Mouse (Mus musculus) heart, adult 2 months (tissue): ENCODE data around the gene Rabgef1.

Experiments used
- CTCF ChIP-seq: fragments of 200-600 bp; IDR thresholded peaks from 2 replicates; pipeline ENCODE4 v1.8.1; 2022; ENCODE audit warnings: antibody characterized with exemption, mild to moderate bottlenecking, moderate library complexity
- EP300 ChIP-seq: fragments of 200-500 bp; IDR thresholded peaks from 2 replicates; pipeline ENCODE4 v1.6.1; 2011; ENCODE audit warnings: low read depth, low read length, control low read depth; ENCODE audit not compliant: insufficient read depth
- POLR2A ChIP-seq: fragments of 200-500 bp; IDR thresholded peaks from 2 replicates; pipeline ENCODE4 v1.6.1; 2011; ENCODE audit warnings: mild to moderate bottlenecking, low read depth, low read length, control low read depth; ENCODE audit not compliant: insufficient read depth

DNA sequence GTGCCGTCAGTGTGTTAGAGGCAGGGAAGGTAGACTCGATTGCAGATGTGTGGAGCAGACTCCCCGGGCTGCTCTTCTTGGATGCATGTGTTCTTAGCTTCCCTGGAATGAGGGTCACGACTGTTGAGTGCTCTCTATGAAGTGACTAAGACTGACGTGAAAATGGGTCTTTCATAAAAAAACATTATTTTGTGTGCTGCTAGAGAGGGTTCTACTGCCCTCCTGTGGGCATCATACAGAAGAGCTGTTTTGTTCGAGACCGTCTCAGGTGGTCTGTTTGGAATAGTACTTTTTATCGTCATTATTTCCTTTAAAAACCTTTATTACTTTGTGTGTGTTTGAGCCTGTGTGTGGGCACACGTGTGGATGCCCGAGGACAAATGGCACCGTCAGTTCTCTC lies 91.9 kb downstream of the Rabgef1 start:
- no peak for TF ChIP-seq POLR2A
- TF ChIP-seq EP300 = no peak
- TF ChIP-seq CTCF = peak; percentile 34
